Mouse (Mus musculus) small intestine, adult 2 months (tissue): ENCODE measurements around the gene Rhobtb3.

Source experiments
- CTCF ChIP-seq: fragments of 200-500 bp; IDR thresholded peaks from 2 replicates; pipeline ENCODE4 v1.5.1; 2012; ENCODE audit warnings: low read depth, mild to moderate bottlenecking, control low read depth, inconsistent platforms, low read length, moderate library complexity, mixed read lengths; ENCODE audit not compliant: insufficient replicate concordance, insufficient read length; ENCODE audit errors: extremely low read depth
- POLR2A ChIP-seq: fragments of 200-500 bp; IDR thresholded peaks from 2 replicates; pipeline ENCODE4 v1.6.1; 2012; ENCODE audit warnings: low read depth, mild to moderate bottlenecking, control low read depth, inconsistent platforms, low read length, moderate library complexity

GRCm38 (mm10) chr13:75930023-75930422 lies 13.7 kb downstream of the Rhobtb3 start:
- TF ChIP-seq CTCF: no peak
- no peak for TF ChIP-seq POLR2A
